Mouse (Mus musculus): ENCODE measurements around the gene Bax. TPM values are rescaled to one million over a fixed set of nuclear protein-coding genes. Genes with fewer than 3 reads are reported as not detected.

Bax gene
- total and polyA plus RNA-seq, 3 experiments = 105 to 778 (median 205) TPM

DNA sequence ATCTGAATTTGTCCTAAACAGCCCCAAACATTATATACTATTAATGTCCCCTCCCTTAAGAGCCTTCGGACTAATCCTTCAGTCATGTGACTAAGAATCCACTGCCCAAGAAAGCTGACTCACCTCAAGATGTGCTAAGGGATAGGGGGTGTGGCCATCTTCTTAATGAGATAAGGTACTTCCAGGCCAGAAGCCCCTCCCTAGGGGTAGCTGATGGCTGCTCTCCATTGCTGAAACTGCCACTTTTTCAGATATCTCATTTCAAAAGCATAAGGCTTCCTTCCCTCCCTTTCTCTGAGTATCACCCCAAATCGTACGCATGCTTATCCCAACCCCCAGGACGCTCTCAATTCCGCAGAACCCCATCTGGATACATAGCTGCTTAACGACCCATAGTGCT, 41.9 kb upstream of the Bax start (continued):
- TF ChIP-seq MAFK (IDR thresholded peaks at IDR 0.05; ENCODE audit: borderline replicate concordance, low read depth, low read length) (peak; percentile 58; the same call in 1 of the 2 replicates), MXI1 (IDR thresholded peaks at IDR 0.05; ENCODE audit: low read depth, low read length) (peak; percentile 73; the same call in 1 of the 2 replicates), MAX (IDR thresholded peaks at IDR 0.05; ENCODE audit: low read length) (peak; percentile 86; the same call in 1 of the 2 replicates), ZC3H11A (IDR thresholded peaks at IDR 0.05; ENCODE audit: low read depth, low read length) (0 out of 2 replicates have a peak, but pooled peaks have one; percentile 15), EP300 (IDR thresholded peaks at IDR 0.05; ENCODE audit: low read depth in 1 of 2, low read length in 2 of 2) (peak; percentile 65 to 76), POLR2AphosphoS5 (IDR thresholded peaks at IDR 0.05; ENCODE audit: borderline replicate concordance, low read depth, low read length) (no peak), TBP (IDR thresholded peaks at IDR 0.05; ENCODE audit: low read depth, low read length) (peak; percentile 86), CHD1 (IDR thresholded peaks at IDR 0.05; ENCODE audit: low read depth, low read length) (no peak), GATA1 (IDR thresholded peaks at IDR 0.05; ENCODE audit: low read depth, low read length) (peak; percentile 76), MEF2A (IDR thresholded peaks at IDR 0.05; ENCODE audit: extremely low read depth, insufficient replicate concordance, low read depth, low read length, poor library complexity, severe bottlenecking) (no peak), RAD21 (IDR thresholded peaks at IDR 0.05; ENCODE audit: low read depth, low read length) (no peak), NELFE (IDR thresholded peaks at IDR 0.05; ENCODE audit: low read depth, low read length) (peak; percentile 63), ZKSCAN1 (IDR thresholded peaks at IDR 0.05; ENCODE audit: low read depth, low read length) (no peak), UBTF (IDR thresholded peaks at IDR 0.05; ENCODE audit: borderline replicate concordance, insufficient read depth, low read depth, low read length) (no peak), RCOR1 (IDR thresholded peaks at IDR 0.05; ENCODE audit: low read depth, low read length) (peak; percentile 63), BHLHE40 (IDR thresholded peaks at IDR 0.05; ENCODE audit: borderline replicate concordance, low read depth, low read length) (peak; percentile 75), ETS1 (IDR thresholded peaks at IDR 0.05; ENCODE audit: low read depth, low read length) (peak; percentile 86)

DNA sequence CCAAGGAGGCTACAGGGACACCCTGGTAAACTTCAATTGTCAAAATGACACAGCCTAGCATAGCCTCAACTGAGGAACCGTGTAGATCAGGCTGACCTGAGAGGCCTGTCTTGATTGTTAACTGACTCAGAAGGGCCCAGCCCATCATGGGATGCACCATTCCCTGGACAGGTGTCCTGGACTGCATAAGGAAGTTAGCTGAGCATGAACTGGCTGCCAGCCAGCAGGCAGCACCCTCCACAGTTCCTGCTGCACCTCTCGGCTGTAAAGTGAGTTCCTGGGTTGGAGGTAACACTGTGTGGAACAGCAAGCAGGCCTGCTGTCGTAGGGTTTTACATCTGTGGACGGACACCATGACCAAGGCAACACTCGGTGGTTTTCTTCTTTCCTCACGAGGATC, 40.9 kb upstream of the Bax start:
- Histone ChIP-seq H3K4me1 (ENCODE audit: control insufficient read depth in 1 of 2, insufficient read depth in 2 of 2, low read length in 2 of 2) (peaks cover 7 to 10% of the 10 kb centered on the region in 2 experiments), H3K27ac (ENCODE audit: control insufficient read depth, low read depth, low read length) (peak overlapping the region; percentile 95), H3K4me3 (ENCODE audit: control insufficient read depth in 1 of 2, insufficient read depth in 1 of 2, low read depth in 2 of 2, low read length in 2 of 2) (no peak overlapping the region), H3K79me2 (ENCODE audit: control insufficient read depth, insufficient read depth, low read length, poor library complexity) (peaks cover 26% of the 10 kb centered on the region), H3K9me3 (replicated peaks; ENCODE audit: insufficient read depth, low read length) (no peaks in the 10 kb centered on the region), H3K27me3 (ENCODE audit: control insufficient read depth in 1 of 2, insufficient read depth in 2 of 2, low read length in 2 of 2) (no peaks in the 10 kb centered on the region), H3K9ac (ENCODE audit: control insufficient read depth, low read depth, low read length, poor library complexity, severe bottlenecking) (no peak overlapping the region; the same call in 1 of the 2 replicates), H3K36me3 (ENCODE audit: control insufficient read depth in 1 of 2, insufficient read depth in 2 of 2, low read length in 2 of 2) (peaks cover 8 to 16% of the 10 kb centered on the region in 2 experiments)
- peak; percentile 55 for DNase-seq (ENCODE audit: low read depth, low spot score)
- TF ChIP-seq UBTF (IDR thresholded peaks at IDR 0.05; ENCODE audit: borderline replicate concordance, insufficient read depth, low read depth, low read length) = no peak
- no peak for TF ChIP-seq JUND (IDR thresholded peaks at IDR 0.05; ENCODE audit: low read depth, low read length)
